Mouse (Mus musculus) olfactory bulb, adult 2 months (tissue): ENCODE results near the gene Rab30. TPM values are rescaled to one million over a fixed set of nuclear protein-coding genes. Genes with fewer than 3 reads are reported as not detected.
"Not testable (repeated sequence)": the region's sequence is repeated elsewhere in the genome, so short reads cannot be mapped to it uniquely, and the experiment has no call there.

Experiments
- H3K27ac ChIP-seq: fragments of 200-500 bp; 2 replicates; pipeline ENCODE4 v1.5.1; 2012; ENCODE audit warnings: low read depth, low read length; ENCODE audit not compliant: insufficient read depth
- H3K4me1 ChIP-seq: fragments of 200-500 bp; 2 replicates; pipeline ENCODE4 v1.6.1; 2012; ENCODE audit warnings: low read length; ENCODE audit not compliant: control insufficient read depth, insufficient read depth
- H3K4me3 ChIP-seq: fragments of 200-500 bp; 2 replicates; pipeline ENCODE4 v1.5.1; 2012; ENCODE audit warnings: mild to moderate bottlenecking, low read depth, low read length, moderate library complexity; ENCODE audit not compliant: insufficient read depth
- CTCF ChIP-seq: fragments of 200-500 bp; IDR thresholded peaks from 2 replicates; pipeline ENCODE4 v1.5.1; 2012; ENCODE audit warnings: low read depth, mild to moderate bottlenecking, low read length, moderate library complexity; ENCODE audit not compliant: insufficient read depth
- POLR2A ChIP-seq: fragments of 200-500 bp; IDR thresholded peaks from 2 replicates; pipeline ENCODE4 v1.6.1; 2012; ENCODE audit warnings: mild to moderate bottlenecking, low read depth, low read length, moderate library complexity; ENCODE audit not compliant: insufficient read depth
- WGBS: fragments of 180-500 bp; shearing (Covaris S2); methylation state at CpG from one replicate; pipeline ENCODE4 v1.1.7; 2018; 5-methylcytosine and 5-hydroxymethylcytosine counted together
- polyA plus RNA-seq: library from polyadenylated mRNA; stranded (reverse); fragments of >200 nt; gene quantifications from 2 replicates; pipeline ENCODE4 v1.2.4, GENCODE M21; 2012; ENCODE audit warnings: low replicate concordance; ENCODE audit not compliant: missing spikeins, insufficient read depth, insufficient read length

Gene Rab30
- polyA plus RNA-seq, 1 experiment: not detected

DNA sequence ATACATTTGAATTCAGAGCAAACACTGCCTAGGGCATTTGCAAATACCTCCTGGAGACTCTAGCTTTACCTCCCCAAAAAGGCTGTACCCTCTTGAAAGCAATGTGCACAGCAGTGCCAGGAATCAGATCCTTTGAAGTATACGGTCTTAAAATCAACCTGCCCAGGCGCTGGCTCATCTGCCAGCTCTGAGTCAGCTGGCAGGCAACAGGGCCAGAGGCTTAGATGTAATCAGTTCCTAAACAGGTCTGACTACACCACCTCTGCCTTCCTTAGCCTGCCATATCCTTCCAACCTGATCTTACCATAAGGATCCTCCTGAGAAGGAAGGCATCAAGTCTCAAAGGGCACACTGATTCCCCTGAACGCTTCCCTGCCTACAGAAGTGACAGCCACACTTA lies 17.7 kb upstream of the Rab30 start:
- 37% methylated on average over 3 of the region's 3 CpGs for WGBS
- TF ChIP-seq CTCF (no peak), POLR2A (no peak)
- Histone ChIP-seq H3K4me3 (no peak overlapping the region), H3K4me1 (no peaks in the 10 kb centered on the region), H3K27ac (no peak overlapping the region)

DNA sequence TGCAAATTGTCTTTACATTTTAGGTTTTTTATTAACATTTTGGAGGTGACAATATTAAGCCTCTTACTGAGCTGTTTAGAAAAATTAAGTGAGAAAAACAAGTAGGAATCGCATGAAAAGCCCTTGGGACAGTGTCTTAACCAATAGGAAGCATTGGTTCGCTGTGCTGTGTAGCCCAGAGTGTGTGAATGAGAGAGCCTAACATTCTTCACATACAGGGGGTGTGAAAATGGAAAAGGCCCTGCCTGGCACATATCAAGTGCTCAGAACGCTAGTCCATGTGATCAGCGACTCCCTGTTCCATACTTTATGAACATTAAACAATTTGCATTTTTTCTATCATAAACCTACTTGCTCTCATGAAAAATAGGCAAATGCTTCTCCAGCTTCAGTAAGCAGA lies 17.1 kb upstream of the Rab30 start:
- WGBS: 69% methylated on average over 4 of the region's 4 CpGs
- Histone ChIP-seq H3K4me1 (no peaks in the 10 kb centered on the region), H3K4me3 (no peak overlapping the region), H3K27ac (no peak overlapping the region)
- TF ChIP-seq CTCF (no peak), POLR2A (no peak)

DNA sequence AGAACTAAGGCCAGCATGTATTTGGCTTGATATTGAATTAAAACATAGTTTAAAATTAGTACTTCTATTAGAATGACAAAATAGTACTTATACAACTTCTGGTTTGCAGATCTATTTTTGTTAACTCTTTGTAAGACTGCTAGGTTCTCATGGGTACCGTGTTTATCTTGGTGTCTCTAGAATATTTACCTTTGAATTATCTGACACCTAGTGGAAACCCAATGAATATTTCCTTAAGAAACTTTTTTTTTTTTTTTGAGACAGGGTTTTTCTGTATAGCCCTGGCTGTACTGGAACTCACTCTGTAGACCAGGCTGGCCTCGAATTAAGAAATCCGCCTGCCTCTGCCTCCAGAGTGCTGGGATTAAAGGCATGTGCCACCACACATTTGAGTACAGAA lies 11.8 kb upstream of the Rab30 start:
- H3K27ac ChIP-seq, H3K4me1 ChIP-seq, H3K4me3 ChIP-seq: not testable (repeated sequence)
- WGBS: 60% methylated on average over 3 of the region's 3 CpGs

DNA sequence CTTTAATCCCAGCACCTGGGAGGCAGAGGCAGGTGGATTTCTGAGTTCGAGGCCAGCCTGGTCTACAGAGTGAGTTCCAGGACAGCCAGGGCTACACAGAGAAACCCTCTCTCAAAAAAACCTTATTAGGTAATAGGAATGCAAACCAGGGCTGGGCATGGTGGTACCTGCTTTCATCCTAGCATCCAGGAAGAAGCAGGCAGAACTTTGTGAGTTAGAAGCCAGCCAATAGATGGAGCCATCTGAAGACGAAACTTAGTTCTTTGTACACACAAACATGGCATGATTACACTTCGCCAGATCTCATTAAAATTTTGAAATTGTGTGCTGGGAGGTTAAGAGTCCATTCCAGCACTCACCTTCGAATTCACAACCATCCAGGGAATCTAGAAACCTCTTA lies 10.9 kb upstream of the Rab30 start:
- WGBS: 54% methylated on average over 4 of the region's 4 CpGs
- TF ChIP-seq CTCF (no peak), POLR2A (no peak)
- Histone ChIP-seq H3K4me1 (no peaks in the 10 kb centered on the region), H3K27ac (no peak overlapping the region), H3K4me3 (no peak overlapping the region)

DNA sequence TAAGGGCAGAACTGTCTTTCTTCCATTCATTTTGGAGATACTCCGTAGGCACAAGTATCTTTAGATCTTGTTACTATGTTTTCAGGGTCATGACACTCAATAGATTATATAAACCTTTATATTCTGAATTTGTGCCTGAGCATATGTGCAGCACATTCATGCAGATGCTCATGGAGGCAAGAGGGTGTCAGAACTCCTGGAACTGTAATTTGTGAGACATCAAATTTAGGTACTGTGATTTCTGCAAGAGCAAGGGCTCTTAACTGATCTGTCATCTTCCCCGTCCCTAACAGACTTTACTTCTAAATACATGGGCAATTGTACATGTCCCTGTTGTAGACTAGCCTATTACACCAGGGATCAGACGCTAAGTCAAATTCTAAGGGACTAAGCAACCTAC lies 10.4 kb upstream of the Rab30 start:
- Histone ChIP-seq H3K4me1 (no peaks in the 10 kb centered on the region), H3K27ac (no peak overlapping the region), H3K4me3 (no peak overlapping the region)
- TF ChIP-seq CTCF (no peak), POLR2A (no peak)
- 40% methylated on average over 3 of the region's 3 CpGs for WGBS

DNA sequence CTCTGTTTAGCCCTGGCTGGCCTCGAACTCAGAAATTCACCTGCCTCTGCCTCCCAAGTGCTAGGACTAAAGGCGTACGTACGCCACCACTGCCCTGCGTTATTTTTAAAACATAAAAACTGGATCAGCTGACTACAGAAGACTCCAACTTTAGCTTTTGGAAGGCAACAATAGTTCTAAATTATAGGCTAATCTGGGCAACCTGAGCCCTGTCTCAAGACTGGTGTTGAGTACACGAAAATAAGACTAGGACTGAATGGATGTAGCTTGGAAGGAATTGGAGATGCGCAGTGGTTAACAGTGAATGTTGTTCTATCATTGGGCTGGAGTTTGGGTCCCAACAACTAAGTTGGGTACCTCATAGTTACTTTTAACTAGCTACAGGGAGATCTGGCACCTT lies 9.3 kb upstream of the Rab30 start:
- WGBS: 74% methylated on average over 7 of the region's 7 CpGs
- Histone ChIP-seq H3K27ac (no peak overlapping the region), H3K4me3 (no peak overlapping the region), H3K4me1 (no peaks in the 10 kb centered on the region)
- no peak for TF ChIP-seq CTCF
- no peak for TF ChIP-seq POLR2A

DNA sequence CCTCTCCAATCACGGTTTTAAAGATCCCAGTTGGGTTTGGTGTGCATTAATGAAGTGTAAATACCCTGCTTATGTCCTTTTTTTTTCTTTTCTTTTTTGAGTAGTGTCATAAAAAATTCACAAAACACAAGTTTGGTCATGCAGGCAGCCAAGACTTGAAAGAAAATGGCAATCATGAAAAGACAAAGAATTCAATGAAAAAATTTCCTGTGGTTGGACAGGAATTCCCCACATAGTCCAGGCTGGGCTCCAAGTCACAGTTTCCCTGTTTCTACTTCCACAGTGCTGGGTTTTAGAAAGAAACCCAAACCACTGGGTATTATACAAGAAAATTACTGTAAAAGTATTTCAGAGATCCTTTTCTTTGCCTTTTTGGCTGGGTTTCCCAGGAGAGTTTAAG lies 3.8 kb upstream of the Rab30 start:
- Histone ChIP-seq H3K4me1 (no peaks in the 10 kb centered on the region), H3K27ac (no peak overlapping the region), H3K4me3 (no peak overlapping the region)
- TF ChIP-seq CTCF (no peak), POLR2A (no peak)
- 38% methylated on average over 1 of the region's 1 CpGs for WGBS

DNA sequence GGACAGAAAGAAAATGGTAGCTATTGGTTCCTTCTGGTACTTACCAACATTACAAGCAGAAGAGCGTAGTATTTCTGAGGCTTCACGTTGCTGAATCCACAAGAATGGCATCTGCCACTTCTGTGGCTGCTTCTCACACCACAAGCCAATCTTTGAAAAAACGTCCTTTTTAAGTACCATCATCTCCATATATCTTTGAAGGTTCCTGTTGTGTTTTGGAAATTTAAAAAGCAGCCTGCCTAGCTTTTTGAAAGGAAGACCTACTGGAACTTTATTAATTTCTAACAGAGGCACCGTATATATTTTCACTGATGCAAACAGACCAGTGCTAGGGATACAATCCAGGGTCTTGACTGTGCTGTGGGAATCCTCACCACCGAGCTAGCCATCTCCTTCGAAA lies 1.4 kb upstream of the Rab30 start:
- WGBS: 15% methylated on average over 6 of the region's 6 CpGs
- Histone ChIP-seq H3K4me1 (no peaks in the 10 kb centered on the region), H3K4me3 (no peak overlapping the region), H3K27ac (no peak overlapping the region)
- TF ChIP-seq CTCF: no peak
- no peak for TF ChIP-seq POLR2A

DNA sequence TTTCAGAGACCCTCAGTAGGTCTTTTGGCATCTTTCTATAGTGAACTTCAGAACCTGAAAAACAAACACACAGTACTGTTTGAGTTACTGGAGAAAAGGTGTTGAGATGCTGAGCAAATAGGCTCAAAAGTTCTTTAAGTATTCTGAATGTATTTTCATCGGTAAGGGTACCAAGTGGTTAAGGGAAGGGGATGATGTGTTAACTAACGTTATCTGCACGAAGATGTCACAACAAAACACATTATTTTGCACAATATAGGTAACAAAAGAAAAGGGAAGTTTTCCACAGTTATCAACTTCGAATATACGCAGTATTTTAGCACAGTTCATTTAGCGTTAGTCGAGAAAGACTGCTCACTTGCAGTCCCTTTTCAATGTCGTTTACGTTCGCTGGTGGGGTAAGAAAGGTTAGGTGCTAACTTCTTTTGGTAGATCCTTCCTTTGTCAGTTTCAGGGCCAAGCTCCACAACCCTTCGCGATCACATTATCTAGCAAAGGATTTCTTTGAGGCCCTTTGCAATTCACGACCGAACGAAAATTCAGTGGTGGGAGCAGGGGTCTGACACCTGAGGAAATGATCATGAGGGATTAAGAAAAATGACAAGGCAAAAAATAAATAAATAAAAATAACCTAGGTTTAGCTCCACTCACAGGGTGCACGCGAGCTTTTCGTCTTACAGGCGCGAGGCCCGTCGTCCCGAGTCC lies 840 bp upstream of the Rab30 start:
- no peak for TF ChIP-seq CTCF
- TF ChIP-seq POLR2A: no peak
- Histone ChIP-seq H3K27ac (peak overlapping the region; percentile 84), H3K4me1 (no peaks in the 10 kb centered on the region), H3K4me3 (peak overlapping the region; percentile 68)
- under 1% methylated on average over 23 of the region's 23 CpGs for WGBS

DNA sequence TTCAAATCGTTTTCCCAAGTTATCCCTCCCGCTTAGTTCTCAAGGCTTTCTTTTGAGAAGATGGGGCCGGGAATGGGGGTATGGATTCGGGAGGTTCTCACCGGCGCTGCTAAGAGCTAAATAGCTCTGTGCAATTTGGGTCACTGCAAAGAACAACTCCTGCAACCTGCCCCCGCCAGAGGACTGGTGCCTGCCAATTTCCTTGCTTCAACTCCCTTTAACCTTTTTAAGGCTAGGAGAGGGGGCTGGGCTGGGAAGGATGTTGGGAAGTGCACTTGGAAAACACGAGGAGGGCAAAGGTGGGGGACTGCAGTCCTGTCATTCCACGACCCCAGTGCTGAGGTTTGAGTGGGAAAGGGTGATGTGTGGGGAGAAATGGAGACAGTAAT lies 452 bp downstream of the Rab30 start:
- under 1% methylated on average over 9 of the region's 9 CpGs for WGBS
- Histone ChIP-seq H3K4me3 (peak overlapping the region; percentile 68), H3K27ac (peak overlapping the region; percentile 90), H3K4me1 (no peaks in the 10 kb centered on the region)
- no peak for TF ChIP-seq CTCF
- 0 out of 2 replicates have a peak, but pooled peaks have one; percentile 2 for TF ChIP-seq POLR2A
